ENCODE assay signal across 1 mouse cellular context in genomic region chr12:56297099-56297498, GRCm38 (mm10).
TF ChIP-seq lines count a peak whose summit lies in the region.

No protein-coding gene starts in this region.

TF ChIP-seq in ES-E14, 5 proteins besides CTCF, POLR2A, EP300 and RAD21 (continued from another document):
- no peak for TF ChIP-seq ZC3H11A (IDR thresholded peaks at IDR 0.05; ENCODE audit: borderline replicate concordance, low read depth, low read length)
TF ChIP-seq in ES-E14: peak in this region for 0.
